Mouse (Mus musculus) stomach, embryonic 14.5 days (tissue): Measurements from ENCODE around the gene Fam19a2. TPM values are rescaled to one million over a fixed set of nuclear protein-coding genes. Genes with fewer than 3 reads are reported as not detected.
A peak's percentile ranks its signal among the peaks of the same experiment; 100 is the strongest.

Experiments
- ATAC-seq: fragments of 200-750 bp; cut with Nextera tagmentation; 2 replicates; pipeline ENCODE4 v1.8.0; 2017; ENCODE audit warnings: low read depth, moderate TSS enrichment; ENCODE audit not compliant: insufficient number of reproducible peaks, insufficient read depth, low FRiP score
- H3K27ac ChIP-seq: fragments of 300-500 bp; sonication (generic); 2 replicates; pipeline ENCODE4 v1.5.1; 2014; ENCODE audit warnings: mild to moderate bottlenecking, low read length, moderate library complexity, mixed read lengths
- H3K27me3 ChIP-seq: fragments of 300-500 bp; sonication (generic); 2 replicates; pipeline ENCODE4 v1.6.1; 2014; ENCODE audit warnings: low read length, control low read depth, mixed read lengths; ENCODE audit not compliant: control insufficient read depth, insufficient read depth
- H3K36me3 ChIP-seq: fragments of 300-500 bp; sonication (generic); 2 replicates; pipeline ENCODE4 v1.6.1; 2014; ENCODE audit warnings: mild to moderate bottlenecking, control low read depth, low read length, moderate library complexity, mixed read lengths; ENCODE audit not compliant: control insufficient read depth, insufficient read depth
- H3K4me1 ChIP-seq: fragments of 300-500 bp; sonication (generic); 2 replicates; pipeline ENCODE4 v1.6.1; 2014; ENCODE audit warnings: low read length, control low read depth, mixed read lengths; ENCODE audit not compliant: control insufficient read depth, insufficient read depth
- H3K4me2 ChIP-seq: fragments of 300-500 bp; sonication (generic); replicated peaks from 2 replicates; pipeline ENCODE4 v1.6.1; 2014; ENCODE audit warnings: low read depth, low read length, control low read depth
- H3K4me3 ChIP-seq: fragments of 300-500 bp; sonication (generic); 2 replicates; pipeline ENCODE4 v1.5.1; 2014; ENCODE audit warnings: low read depth, low read length, control low read depth
- H3K9ac ChIP-seq: fragments of 300-500 bp; sonication (generic); replicated peaks from 2 replicates; pipeline ENCODE4 v1.6.1; 2014; ENCODE audit warnings: low read depth, mild to moderate bottlenecking, control low read depth, low read length, moderate library complexity, mixed read lengths
- H3K9me3 ChIP-seq: fragments of 300-500 bp; sonication (generic); 2 replicates; pipeline ENCODE4 v1.6.1; 2016; ENCODE audit warnings: low read depth, low read length, control low read depth; ENCODE audit not compliant: control insufficient read depth
- WGBS: fragments of 180-500 bp; shearing (Covaris S2); extraction: QIAGEN DNeasy Blood & Tissue Kit; methylation state at CpG from one replicate; pipeline ENCODE4 v1.1.7; 2014; 5-methylcytosine and 5-hydroxymethylcytosine counted together
- polyA plus RNA-seq: library from polyadenylated mRNA; unstranded; fragments of >200 nt; fragmentation: Nextera tagmentation; extraction: Ambion mirVana; gene quantifications from 2 replicates; pipeline ENCODE4 v1.2.1, GENCODE M21; 2014

Gene Fam19a2
- polyA plus RNA-seq = 7.1 and 7.6 TPM in 2 replicates

- H3K36me3 ChIP-seq = no peaks in the 10 kb centered on the region
- under 1% methylated on average over 12 of the region's 12 CpGs for WGBS
- H3K27ac ChIP-seq = no peak within 1 kb of the TSS
- peak within 1 kb of the TSS; percentile 58 for H3K9ac ChIP-seq
- peak within 1 kb of the TSS; percentile 87 for H3K4me2 ChIP-seq
- ATAC-seq = peak; percentile 24; the same call in 1 of the 2 replicates
- no peaks in the 10 kb centered on the region for H3K27me3 ChIP-seq
- peak within 1 kb of the TSS; percentile 59 for H3K4me3 ChIP-seq
- H3K4me1 ChIP-seq = no peaks in the 10 kb centered on the region; the same call in 1 of the 2 replicates
- no peaks in the 10 kb centered on the region for H3K9me3 ChIP-seq
Observed at GRCm38 (mm10) chr10:123263876-123264309, at the start of gene Fam19a2. TSS of gene Fam19a2 (plus strand) at chr10:123263996.

DNA sequence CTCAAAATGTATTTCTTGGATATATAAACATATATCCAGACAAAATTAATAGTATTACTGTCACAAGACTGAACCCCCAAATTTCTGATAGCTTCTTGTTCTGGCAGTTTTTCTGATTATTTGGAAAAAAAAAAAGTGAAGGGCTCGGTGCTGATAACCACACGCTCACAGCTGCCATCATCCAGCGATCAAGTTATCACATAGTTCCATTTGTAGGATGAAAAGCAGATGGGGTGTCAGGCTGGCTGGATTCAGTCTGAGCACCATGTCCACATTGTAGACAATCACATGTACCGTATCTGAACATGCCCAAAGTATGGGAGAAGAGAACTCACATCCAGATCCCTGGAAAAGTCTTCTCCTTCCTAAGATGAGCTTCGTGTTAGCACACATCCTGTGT, 41.0 kb upstream of the Fam19a2 start:
- H3K9me3 ChIP-seq = no peaks in the 10 kb centered on the region
- H3K4me2 ChIP-seq = no peak overlapping the region
- no peak overlapping the region for H3K4me3 ChIP-seq
- no peak overlapping the region for H3K9ac ChIP-seq
- no peaks in the 10 kb centered on the region for H3K36me3 ChIP-seq
- no peak overlapping the region for H3K27ac ChIP-seq
- ATAC-seq = no peak
- no peaks in the 10 kb centered on the region for H3K27me3 ChIP-seq
- no peaks in the 10 kb centered on the region for H3K4me1 ChIP-seq
- 87% methylated on average over 5 of the region's 5 CpGs for WGBS

GRCm38 (mm10) chr10:123229420-123229819, 34.4 kb upstream of the Fam19a2 start:
- Histone ChIP-seq H3K27ac (no peak overlapping the region), H3K27me3 (no peaks in the 10 kb centered on the region), H3K36me3 (no peaks in the 10 kb centered on the region), H3K4me3 (no peak overlapping the region), H3K4me1 (no peaks in the 10 kb centered on the region), H3K9me3 (no peaks in the 10 kb centered on the region), H3K4me2 (no peak overlapping the region), H3K9ac (no peak overlapping the region)
- 88% methylated on average over 5 of the region's 5 CpGs for WGBS
- ATAC-seq = no peak

DNA sequence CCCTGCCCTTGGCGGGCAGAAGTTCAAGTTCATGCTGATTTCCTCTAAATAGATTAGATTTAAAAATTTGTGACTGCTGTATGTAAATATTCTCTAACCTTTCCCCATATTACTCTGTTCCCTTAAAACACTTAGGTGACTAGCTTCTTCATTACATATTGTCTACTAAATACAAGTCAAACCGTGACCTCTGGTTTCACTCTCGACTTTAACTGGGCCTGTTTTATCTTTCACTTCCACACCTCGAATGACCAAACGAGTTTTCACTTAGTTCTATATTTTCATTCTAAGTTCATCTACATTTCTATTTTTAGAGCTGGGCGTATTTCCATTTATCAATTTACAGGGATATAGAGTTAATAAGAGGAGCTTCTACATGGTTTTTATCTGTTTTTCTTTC, 15.7 kb upstream of the Fam19a2 start:
- H3K27ac ChIP-seq = no peak overlapping the region
- 80% methylated on average over 6 of the region's 6 CpGs for WGBS
- H3K4me3 ChIP-seq = no peak overlapping the region
- no peaks in the 10 kb centered on the region for H3K9me3 ChIP-seq
- no peak overlapping the region for H3K4me2 ChIP-seq
- H3K9ac ChIP-seq = no peak overlapping the region
- no peak for ATAC-seq
- H3K27me3 ChIP-seq = no peaks in the 10 kb centered on the region
- no peaks in the 10 kb centered on the region for H3K4me1 ChIP-seq
- no peaks in the 10 kb centered on the region for H3K36me3 ChIP-seq

GRCm38 (mm10) chr10:123251904-123252303, 11.9 kb upstream of the Fam19a2 start:
- H3K27me3 ChIP-seq = no peaks in the 10 kb centered on the region
- no peak for ATAC-seq
- no peaks in the 10 kb centered on the region for H3K9me3 ChIP-seq
- no peaks in the 10 kb centered on the region for H3K4me1 ChIP-seq
- 71% methylated on average over 9 of the region's 9 CpGs for WGBS
- H3K27ac ChIP-seq = no peak overlapping the region
- no peaks in the 10 kb centered on the region for H3K36me3 ChIP-seq
- H3K4me3 ChIP-seq = no peak overlapping the region
- no peak overlapping the region for H3K4me2 ChIP-seq
- H3K9ac ChIP-seq = no peak overlapping the region

DNA sequence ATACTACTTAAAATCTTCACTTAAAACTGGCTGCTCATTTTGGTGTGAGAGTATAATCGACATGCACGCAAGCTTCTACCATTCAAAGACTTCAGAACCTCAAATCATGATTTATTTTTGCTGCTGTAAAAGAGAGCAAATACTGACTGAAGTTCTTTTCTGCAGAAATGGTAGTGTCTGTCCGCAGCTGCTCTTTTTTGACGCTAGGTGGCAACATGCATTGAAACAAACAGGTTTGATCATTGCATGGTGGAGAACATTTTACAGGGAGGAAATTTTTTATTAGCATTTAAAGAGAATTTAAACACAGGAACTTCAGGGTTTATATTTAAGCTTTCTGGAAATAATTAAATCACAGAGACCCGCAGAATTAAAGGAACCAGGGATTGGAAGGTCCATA, 9.5 kb upstream of the Fam19a2 start:
- Histone ChIP-seq H3K27ac (no peak overlapping the region), H3K4me3 (no peak overlapping the region), H3K27me3 (no peaks in the 10 kb centered on the region), H3K4me2 (no peak overlapping the region), H3K36me3 (no peaks in the 10 kb centered on the region), H3K9ac (no peak overlapping the region), H3K4me1 (no peaks in the 10 kb centered on the region), H3K9me3 (no peaks in the 10 kb centered on the region)
- WGBS = 37% methylated on average over 5 of the region's 5 CpGs
- no peak for ATAC-seq

- no peak overlapping the region for H3K27ac ChIP-seq
- H3K36me3 ChIP-seq = no peaks in the 10 kb centered on the region
Observed at GRCm38 (mm10) chr10:123255674-123256348, 8.0 kb upstream of the Fam19a2 start.

DNA sequence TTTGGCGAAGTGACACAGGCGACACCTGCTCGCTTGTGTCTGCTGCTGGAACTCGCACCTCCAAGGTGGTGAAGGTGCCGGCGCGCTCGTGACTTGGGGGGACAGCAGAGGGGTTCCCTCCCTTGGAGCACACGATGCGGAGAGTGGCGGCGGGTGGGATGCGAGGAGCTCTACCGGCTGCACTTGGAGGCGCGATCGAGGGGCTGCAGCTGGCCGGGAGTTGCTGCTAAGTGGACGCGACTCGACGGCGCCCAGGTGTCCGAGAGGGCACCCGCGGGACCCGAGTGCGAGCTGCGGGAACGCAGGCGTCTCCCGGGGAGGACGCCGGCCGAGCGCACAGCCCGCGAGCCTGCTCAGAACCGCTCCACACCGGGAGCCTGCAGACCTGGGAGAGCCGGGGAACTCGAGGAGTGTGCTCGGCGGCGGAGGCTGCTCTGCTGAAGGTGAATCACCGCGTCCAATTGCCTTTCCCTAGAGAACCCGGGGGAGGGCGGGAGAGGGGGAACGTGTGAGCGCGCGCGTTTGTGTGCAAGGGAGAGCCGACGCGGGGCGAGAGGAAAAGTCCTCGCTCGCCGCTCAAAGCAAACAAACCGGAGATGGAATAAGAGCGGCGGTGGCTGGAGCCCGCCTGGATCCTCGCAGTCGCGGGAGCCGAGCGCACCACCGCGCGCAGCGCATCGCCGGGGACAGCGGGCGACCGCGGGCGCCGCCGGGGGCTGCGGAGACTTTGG, 830 bp downstream of the Fam19a2 start:
- no peaks in the 10 kb centered on the region for H3K36me3 ChIP-seq
- H3K4me2 ChIP-seq = peak overlapping the region; percentile 87
- no peaks in the 10 kb centered on the region for H3K27me3 ChIP-seq
- under 1% methylated on average over 82 of the region's 84 CpGs for WGBS
- H3K9me3 ChIP-seq = no peaks in the 10 kb centered on the region
- peak; percentile 75 for ATAC-seq
- H3K27ac ChIP-seq = no peak overlapping the region
- peak overlapping the region; percentile 58 for H3K9ac ChIP-seq
- H3K4me1 ChIP-seq = no peaks in the 10 kb centered on the region; the same call in 1 of the 2 replicates
- peak overlapping the region; percentile 59 for H3K4me3 ChIP-seq

More at GRCm38 (mm10) chr10:123255674-123256348, 8.0 kb upstream of the Fam19a2 start:
- Histone ChIP-seq H3K4me1 (no peaks in the 10 kb centered on the region), H3K4me2 (no peak overlapping the region), H3K9ac (no peak overlapping the region), H3K27me3 (no peaks in the 10 kb centered on the region), H3K4me3 (no peak overlapping the region), H3K9me3 (no peaks in the 10 kb centered on the region)
- 78% methylated on average over 7 of the region's 7 CpGs for WGBS
- no peak for ATAC-seq
